Mouse (Mus musculus) testis, adult 2 months (tissue): ENCODE data around the gene Nrl. TPM values are rescaled to one million over a fixed set of nuclear protein-coding genes. Genes with fewer than 3 reads are reported as not detected.
A peak's percentile ranks its signal among the peaks of the same experiment; 100 is the strongest.

Source experiments
- H3K27ac ChIP-seq: fragments of 200-500 bp; 2 replicates; pipeline ENCODE4 v1.5.1; 2012; ENCODE audit warnings: low read depth, low read length; ENCODE audit not compliant: control insufficient read depth, insufficient read depth
- H3K27me3 ChIP-seq: fragments of 200-500 bp; 2 replicates; pipeline ENCODE4 v1.6.1; 2012; ENCODE audit warnings: mild to moderate bottlenecking, low read length, moderate library complexity; ENCODE audit not compliant: control insufficient read depth, insufficient read depth
- H3K36me3 ChIP-seq: fragments of 200-500 bp; 2 replicates; pipeline ENCODE4 v1.6.1; 2012; ENCODE audit warnings: mild to moderate bottlenecking, low read length; ENCODE audit not compliant: control insufficient read depth, insufficient read depth
- H3K4me1 ChIP-seq: fragments of 200-500 bp; 2 replicates; pipeline ENCODE4 v1.6.1; 2012; ENCODE audit warnings: low read length; ENCODE audit not compliant: control insufficient read depth, insufficient read depth
- H3K4me3 ChIP-seq: fragments of 200-500 bp; 2 replicates; pipeline ENCODE4 v1.5.1; 2012; ENCODE audit warnings: low read depth, mild to moderate bottlenecking, low read length, moderate library complexity, mixed read lengths; ENCODE audit not compliant: control insufficient read depth
- CTCF ChIP-seq: fragments of 200-500 bp; IDR thresholded peaks from 2 replicates; pipeline ENCODE4 v1.5.1; 2012; ENCODE audit warnings: low read depth, mild to moderate bottlenecking, inconsistent platforms, low read length, moderate library complexity; ENCODE audit not compliant: control insufficient read depth, insufficient read depth, insufficient replicate concordance
- POLR2A ChIP-seq: fragments of 200-500 bp; IDR thresholded peaks from 2 replicates; pipeline ENCODE4 v1.6.1; 2012; ENCODE audit warnings: low read depth, mild to moderate bottlenecking, inconsistent platforms, low read length, moderate library complexity; ENCODE audit not compliant: control insufficient read depth
- polyA plus RNA-seq: library from polyadenylated mRNA; depleted of rRNA; stranded (reverse); fragments of >200 nt; gene quantifications from 2 replicates; pipeline ENCODE4 v1.2.3, GENCODE M21; 2012

The Nrl gene
- polyA plus RNA-seq, 1 experiment = 0.20 TPM

DNA sequence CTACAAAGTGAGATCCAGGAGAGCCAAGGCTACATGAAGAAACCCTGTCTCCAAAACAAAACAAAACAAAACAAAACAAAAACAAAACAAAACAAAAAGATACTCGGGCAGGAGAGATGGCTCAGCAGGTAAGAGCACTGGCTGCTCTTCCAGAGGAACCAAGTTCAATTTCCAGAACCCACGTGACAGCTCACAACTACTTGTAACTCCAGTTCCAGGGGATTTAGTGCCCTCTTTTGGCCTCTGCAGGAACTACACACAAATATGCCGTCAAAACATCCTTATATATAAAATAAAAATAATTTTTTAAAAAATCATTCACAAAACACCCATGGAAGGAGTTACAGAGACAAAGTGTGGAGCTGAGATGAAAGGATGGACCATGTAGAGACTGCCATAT lies 3.2 kb upstream of the Nrl start:
- Histone ChIP-seq H3K4me3 (no peak overlapping the region), H3K4me1 (no peaks in the 10 kb centered on the region), H3K36me3 (no peaks in the 10 kb centered on the region), H3K27me3 (no peaks in the 10 kb centered on the region), H3K27ac (no peak overlapping the region)
- TF ChIP-seq POLR2A (no peak), CTCF (no peak)

DNA sequence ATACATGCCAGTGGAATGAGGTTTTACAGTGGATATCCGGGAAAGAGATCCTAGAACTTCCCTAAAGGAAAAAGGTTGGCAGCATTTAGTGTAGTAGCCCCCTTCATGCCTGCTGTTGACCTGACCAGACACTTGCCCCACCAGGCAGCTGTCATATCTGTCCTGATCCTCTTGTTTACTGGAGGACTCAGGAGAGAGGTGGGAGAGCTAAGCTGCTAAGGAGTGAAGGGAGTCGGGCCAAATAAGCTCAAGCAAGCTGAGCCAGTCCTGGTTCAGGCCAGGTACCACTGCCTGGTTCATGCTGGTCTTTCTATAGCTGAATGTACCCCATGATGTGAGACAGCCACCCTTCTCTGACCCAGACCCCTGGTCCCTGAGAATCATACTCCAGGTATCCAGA lies 1.9 kb upstream of the Nrl start:
- TF ChIP-seq CTCF = no peak
- no peak for TF ChIP-seq POLR2A
- H3K4me3 ChIP-seq = no peak overlapping the region

DNA sequence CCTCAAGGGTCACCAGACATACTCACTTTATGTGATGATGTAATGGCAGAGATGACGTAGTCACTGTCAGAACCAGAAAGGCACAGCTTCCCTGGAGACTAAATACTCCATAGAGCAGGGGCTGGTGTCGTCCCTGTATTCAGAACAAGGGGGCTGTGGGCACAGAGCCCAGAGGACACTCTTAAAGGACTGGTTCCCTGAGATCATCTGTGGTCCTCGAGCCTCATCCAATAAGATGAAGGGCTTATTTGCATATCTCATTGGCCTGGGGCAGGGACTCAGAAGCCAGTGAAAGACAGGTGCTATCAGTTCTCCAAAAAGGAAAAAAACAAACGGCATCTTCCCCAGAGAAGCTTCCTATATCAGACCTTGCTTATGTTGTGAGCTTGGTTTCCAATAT lies 719 bp downstream of the Nrl start:
- no peaks in the 10 kb centered on the region for H3K36me3 ChIP-seq
- peaks cover 9% of the 10 kb centered on the region for H3K4me1 ChIP-seq
- no peak overlapping the region for H3K4me3 ChIP-seq
- H3K27ac ChIP-seq = no peak overlapping the region
- H3K27me3 ChIP-seq = no peaks in the 10 kb centered on the region
- TF ChIP-seq CTCF (no peak), POLR2A (no peak)

More for the DNA sequence above, 1.9 kb upstream of the Nrl start:
- no peaks in the 10 kb centered on the region for H3K27me3 ChIP-seq
- no peaks in the 10 kb centered on the region for H3K36me3 ChIP-seq
- no peak overlapping the region for H3K27ac ChIP-seq
- no peaks in the 10 kb centered on the region for H3K4me1 ChIP-seq

DNA sequence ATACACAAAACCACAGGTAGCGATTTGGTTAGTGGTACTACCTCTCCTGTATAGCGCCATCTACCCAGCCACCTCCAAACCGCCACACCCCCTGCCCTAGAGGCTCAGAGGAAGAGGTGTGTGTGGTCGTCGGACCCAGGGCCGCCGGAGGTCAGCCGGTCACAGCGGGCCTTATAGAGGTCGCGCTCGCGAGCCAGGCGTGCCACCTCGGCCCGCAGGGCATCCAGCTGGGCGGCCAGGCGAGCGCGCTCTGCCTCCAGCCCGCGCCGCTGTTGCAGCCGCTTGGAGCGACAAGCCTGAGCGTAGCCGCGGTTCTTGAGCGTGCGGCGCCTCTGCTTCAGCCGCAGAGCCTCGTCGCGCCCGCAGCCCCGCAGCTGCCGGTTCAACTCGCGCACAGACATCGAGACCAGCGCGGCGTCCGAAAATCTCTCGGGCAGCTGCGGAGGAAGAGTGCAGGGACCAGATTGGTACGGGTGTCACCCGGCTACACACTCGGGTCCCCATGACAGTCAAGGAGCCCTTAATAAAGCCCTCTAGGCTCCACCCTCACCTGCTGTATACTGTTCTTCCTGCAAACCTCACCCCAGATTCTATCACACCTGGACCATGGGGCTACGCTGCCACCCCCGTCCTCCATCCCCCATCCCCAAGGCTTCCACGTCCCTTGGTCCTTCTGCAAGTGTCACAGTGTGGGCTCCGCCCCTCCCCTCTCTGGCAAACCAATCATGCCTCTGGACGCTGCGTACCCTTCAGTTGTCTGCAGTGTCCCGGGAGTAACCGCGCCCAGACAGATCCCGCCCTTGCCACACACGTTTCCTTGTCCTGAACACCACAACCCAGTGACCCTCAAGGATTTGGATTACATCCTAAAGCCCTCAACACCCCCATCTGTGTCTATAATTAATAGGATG lies 4.1 kb downstream of the Nrl start:
- peak overlapping the region; percentile 12 for H3K4me3 ChIP-seq
- no peak for TF ChIP-seq CTCF
- peaks cover 9% of the 10 kb centered on the region for H3K4me1 ChIP-seq
- H3K36me3 ChIP-seq = no peaks in the 10 kb centered on the region
- H3K27ac ChIP-seq = no peak overlapping the region
- H3K27me3 ChIP-seq = no peaks in the 10 kb centered on the region

DNA sequence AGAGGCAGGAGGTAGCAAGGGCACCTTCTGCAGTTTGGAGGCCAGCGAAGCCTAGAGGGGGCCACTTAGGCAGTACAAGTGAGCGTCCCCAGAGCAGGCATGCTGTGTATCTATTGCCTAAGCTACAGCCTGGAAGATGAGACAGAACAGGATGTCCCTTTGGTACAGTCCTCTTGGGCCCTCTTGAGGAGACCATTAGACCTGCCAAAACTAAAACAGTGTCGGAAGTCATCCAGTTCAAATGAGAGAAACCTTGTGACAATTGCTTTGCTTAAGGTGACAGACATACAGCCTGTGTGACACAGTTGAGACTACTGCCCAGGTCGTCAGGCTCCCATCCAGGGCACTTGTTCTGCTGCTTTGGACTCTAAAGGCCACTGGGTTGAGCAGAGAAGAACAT lies 5.2 kb downstream of the Nrl start:
- TF ChIP-seq CTCF (no peak), POLR2A (no peak)
- H3K27ac ChIP-seq = no peak overlapping the region
- peaks cover 9% of the 10 kb centered on the region for H3K4me1 ChIP-seq
- no peaks in the 10 kb centered on the region for H3K36me3 ChIP-seq
- H3K4me3 ChIP-seq = no peak overlapping the region
- H3K27me3 ChIP-seq = no peaks in the 10 kb centered on the region

DNA sequence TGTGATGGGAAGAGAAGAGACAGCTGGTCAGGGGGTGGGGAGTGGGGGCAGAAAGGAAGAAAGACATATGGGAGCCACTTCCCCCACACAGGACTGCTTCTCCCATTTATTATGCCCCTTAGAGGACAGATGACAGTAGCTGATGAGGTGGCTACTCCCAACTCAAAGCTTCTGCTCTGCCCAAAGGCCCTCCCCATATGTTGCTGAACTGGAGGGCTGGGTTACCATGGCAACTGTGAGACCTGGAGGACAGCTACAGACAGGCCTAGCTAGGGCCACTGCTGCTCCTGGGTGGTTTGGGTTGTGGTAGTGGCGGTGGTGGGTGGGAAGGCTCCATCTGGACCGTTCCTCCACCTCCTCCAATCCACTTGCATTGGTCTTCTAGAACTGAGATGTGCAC lies 5.9 kb downstream of the Nrl start:
- Histone ChIP-seq H3K4me3 (no peak overlapping the region), H3K27me3 (no peaks in the 10 kb centered on the region), H3K27ac (no peak overlapping the region), H3K4me1 (peaks cover 9% of the 10 kb centered on the region), H3K36me3 (no peaks in the 10 kb centered on the region)
- no peak for TF ChIP-seq POLR2A
- no peak for TF ChIP-seq CTCF

DNA sequence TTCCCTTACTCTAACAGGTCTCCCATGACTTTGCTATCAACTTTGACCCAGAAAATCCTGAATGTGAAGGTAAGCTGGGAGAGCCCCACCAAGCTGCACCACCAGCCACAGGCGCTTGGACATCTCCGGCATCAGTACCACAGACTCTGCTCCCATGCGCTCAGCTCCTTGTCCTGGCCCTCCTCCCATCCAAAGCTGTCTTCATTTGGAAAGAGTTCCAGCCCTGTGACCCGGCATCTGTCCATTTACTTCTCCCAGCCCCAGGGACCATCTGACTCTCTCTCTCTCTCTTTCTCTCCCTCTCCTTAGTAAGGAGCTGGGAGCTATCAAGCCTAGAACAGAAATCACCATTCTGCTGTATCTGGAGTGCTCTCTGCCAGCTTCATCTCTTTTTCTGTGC lies 8.9 kb downstream of the Nrl start:
- Histone ChIP-seq H3K27me3 (no peaks in the 10 kb centered on the region), H3K36me3 (no peaks in the 10 kb centered on the region), H3K4me1 (peaks cover 6% of the 10 kb centered on the region), H3K27ac (no peak overlapping the region), H3K4me3 (no peak overlapping the region)
- TF ChIP-seq POLR2A = no peak
- no peak for TF ChIP-seq CTCF

DNA sequence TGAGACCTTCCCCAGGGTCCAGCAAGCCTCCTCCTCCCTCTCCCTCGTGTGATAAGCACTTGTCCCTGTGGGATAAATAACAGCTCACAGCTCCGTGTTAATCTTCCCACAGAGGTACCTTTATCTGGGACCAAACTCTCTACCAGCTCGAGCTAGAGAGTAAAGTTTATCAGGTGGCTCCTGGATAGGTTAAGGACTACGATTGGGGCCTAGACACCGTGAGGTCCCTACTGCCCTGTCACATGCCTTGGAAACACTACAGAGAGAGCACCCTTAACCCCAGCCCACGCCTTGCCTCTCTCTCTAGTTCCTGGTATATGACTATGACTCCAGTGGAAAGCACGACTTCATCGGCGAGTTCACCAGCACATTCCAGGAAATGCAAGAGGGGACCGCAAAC lies 10.9 kb downstream of the Nrl start:
- H3K27me3 ChIP-seq = no peaks in the 10 kb centered on the region
- H3K4me3 ChIP-seq = no peak overlapping the region
- H3K27ac ChIP-seq = no peak overlapping the region
- H3K36me3 ChIP-seq = no peaks in the 10 kb centered on the region
- no peaks in the 10 kb centered on the region for H3K4me1 ChIP-seq
- no peak for TF ChIP-seq POLR2A
- TF ChIP-seq CTCF = no peak
